Mouse (Mus musculus): ENCODE data around the gene Thbs1. TPM values are rescaled to one million over a fixed set of nuclear protein-coding genes. Genes with fewer than 3 reads are reported as not detected.

Thbs1 gene
- polyA plus RNA-seq, 1 experiment, result 9.8 TPM

DNA sequence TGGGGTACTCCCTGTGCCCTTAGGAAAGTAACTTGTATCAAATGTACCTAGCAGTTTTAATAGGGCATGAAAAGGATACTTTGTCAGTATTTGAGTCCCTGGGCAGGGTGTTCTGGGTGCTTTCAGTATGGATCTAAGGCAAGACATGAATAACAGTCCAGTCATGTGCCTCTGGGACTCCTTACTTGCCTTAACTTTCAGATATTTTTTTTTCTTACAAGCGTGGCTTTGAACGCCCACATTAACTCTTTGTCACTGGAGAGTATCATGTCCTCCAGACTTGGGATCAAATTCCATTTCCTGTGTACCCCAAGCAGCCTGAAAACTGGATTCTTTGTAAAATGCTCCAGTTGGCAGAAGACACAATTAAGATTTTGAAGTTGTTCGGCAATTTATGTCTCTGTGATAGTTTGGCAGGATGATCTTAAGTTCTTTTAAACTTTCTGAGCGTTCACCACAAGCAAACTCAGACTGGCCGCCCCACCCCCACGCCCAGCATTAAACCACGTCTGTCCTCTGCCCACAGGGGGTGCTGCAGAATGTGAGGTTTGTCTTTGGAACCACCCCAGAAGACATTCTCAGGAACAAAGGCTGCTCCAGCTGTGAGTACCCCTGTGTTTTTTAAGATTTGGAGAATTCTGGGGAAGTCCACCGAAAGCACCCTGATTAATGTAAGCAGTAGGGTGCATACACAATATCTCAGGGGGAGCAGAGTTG, 2.3 kb downstream of the Thbs1 start:
- WGBS, result 61% methylated on average over 8 of the region's 8 CpGs
- Histone ChIP-seq H3K27me3 (ENCODE audit: control insufficient read depth, insufficient read depth, low read length) (no peaks in the 10 kb centered on the region), H3K36me3 (ENCODE audit: control insufficient read depth, insufficient read depth, low read length) (peaks cover 11% of the 10 kb centered on the region), H3K4me1 (ENCODE audit: control insufficient read depth, insufficient read depth, insufficient read length, low read length) (peaks cover 11% of the 10 kb centered on the region; the same call in 1 of the 2 replicates), H3K4me3 (ENCODE audit: low read depth, low read length) (peak overlapping the region; percentile 4; the same call in 1 of the 2 replicates), H3K27ac (ENCODE audit: insufficient read depth, low read depth, low read length) (no peak overlapping the region)
- TF ChIP-seq POLR2A (IDR thresholded peaks at IDR 0.05; ENCODE audit: low read depth, low read length), result no peak
- TF ChIP-seq CTCF (IDR thresholded peaks at IDR 0.05; ENCODE audit: extremely low read depth, insufficient read length, insufficient replicate concordance, low read depth, low read length), result 0 out of 2 replicates have a peak, but pooled peaks have one; percentile 6

DNA sequence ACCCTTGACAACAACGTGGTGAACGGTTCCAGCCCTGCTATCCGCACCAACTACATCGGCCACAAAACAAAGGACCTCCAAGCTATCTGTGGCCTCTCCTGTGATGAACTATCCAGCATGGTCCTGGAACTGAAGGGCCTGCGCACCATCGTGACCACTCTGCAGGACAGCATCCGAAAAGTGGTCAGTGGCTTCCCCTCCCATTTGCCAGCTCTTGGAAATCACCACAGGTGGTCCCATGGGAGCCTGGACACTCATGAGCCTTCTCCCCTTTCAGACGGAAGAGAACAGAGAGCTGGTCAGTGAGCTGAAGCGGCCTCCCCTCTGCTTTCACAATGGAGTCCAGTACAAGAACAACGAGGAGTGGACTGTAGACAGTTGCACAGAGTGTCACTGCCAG, 3.0 kb downstream of the Thbs1 start:
- H3K4me1 ChIP-seq (ENCODE audit: control insufficient read depth, insufficient read depth, insufficient read length, low read length), result peaks cover 9% of the 10 kb centered on the region; the same call in 1 of the 2 replicates
- peaks cover 11% of the 10 kb centered on the region for H3K36me3 ChIP-seq (ENCODE audit: control insufficient read depth, insufficient read depth, low read length)
- TF ChIP-seq CTCF (IDR thresholded peaks at IDR 0.05; ENCODE audit: extremely low read depth, insufficient read length, insufficient replicate concordance, low read depth, low read length) (no peak), POLR2A (IDR thresholded peaks at IDR 0.05; ENCODE audit: low read depth, low read length) (no peak)
- H3K27ac ChIP-seq (ENCODE audit: insufficient read depth, low read depth, low read length), result no peak overlapping the region
- no peaks in the 10 kb centered on the region for H3K27me3 ChIP-seq (ENCODE audit: control insufficient read depth, insufficient read depth, low read length)
- WGBS, result 79% methylated on average over 10 of the region's 10 CpGs
- H3K4me3 ChIP-seq (ENCODE audit: low read depth, low read length), result peak overlapping the region; percentile 36

DNA sequence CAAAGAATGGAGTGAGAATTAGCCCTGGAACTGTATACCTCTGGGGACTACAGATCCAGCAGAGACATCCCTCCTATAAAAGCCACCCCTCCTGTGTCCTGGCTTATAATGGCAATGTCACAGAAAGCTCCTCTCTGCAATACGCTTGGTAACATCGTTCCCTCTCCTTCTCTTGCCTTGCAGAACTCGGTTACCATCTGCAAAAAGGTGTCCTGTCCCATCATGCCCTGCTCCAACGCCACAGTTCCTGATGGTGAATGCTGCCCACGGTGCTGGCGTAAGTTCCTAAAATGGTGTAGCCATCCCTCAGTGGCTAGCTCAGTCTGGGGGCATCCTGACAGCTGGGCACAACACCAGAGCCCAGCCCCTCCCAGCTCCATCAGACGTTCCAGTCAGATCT, 4.0 kb downstream of the Thbs1 start:
- Histone ChIP-seq H3K27ac (ENCODE audit: insufficient read depth, low read depth, low read length) (no peak overlapping the region), H3K4me3 (ENCODE audit: low read depth, low read length) (no peak overlapping the region), H3K4me1 (ENCODE audit: control insufficient read depth, insufficient read depth, insufficient read length, low read length) (peaks cover 4% of the 10 kb centered on the region; the same call in 1 of the 2 replicates), H3K36me3 (ENCODE audit: control insufficient read depth, insufficient read depth, low read length) (peaks cover 14% of the 10 kb centered on the region), H3K27me3 (ENCODE audit: control insufficient read depth, insufficient read depth, low read length) (no peaks in the 10 kb centered on the region)
- TF ChIP-seq POLR2A (IDR thresholded peaks at IDR 0.05; ENCODE audit: low read depth, low read length) (no peak), CTCF (IDR thresholded peaks at IDR 0.05; ENCODE audit: extremely low read depth, insufficient read length, insufficient replicate concordance, low read depth, low read length) (no peak)
- WGBS, result 77% methylated on average over 7 of the region's 7 CpGs

DNA sequence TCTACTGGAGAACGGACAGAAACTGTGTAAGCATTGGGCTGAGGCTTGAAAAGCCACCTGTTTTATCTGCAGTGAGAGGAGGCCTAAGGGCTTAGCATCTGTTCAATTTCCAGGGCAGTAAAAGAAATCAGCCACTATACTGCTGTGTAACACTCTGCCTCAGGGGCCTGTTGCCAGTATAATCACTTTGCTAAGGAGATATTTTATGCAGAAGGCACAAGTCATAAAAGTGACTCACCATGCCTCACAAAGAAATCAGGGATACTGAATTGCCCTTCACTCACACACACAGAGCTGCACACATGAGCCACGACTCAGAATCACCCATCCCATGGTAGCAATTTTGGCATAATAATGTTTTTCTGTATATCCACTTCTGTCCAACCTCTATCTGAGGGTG, 4.5 kb downstream of the Thbs1 start:
- H3K4me1 ChIP-seq (ENCODE audit: control insufficient read depth, insufficient read depth, insufficient read length, low read length), result peaks cover 4% of the 10 kb centered on the region; the same call in 1 of the 2 replicates
- 29% methylated on average over 2 of the region's 2 CpGs for whole genome bisulfite sequencing
- peaks cover 14% of the 10 kb centered on the region for H3K36me3 ChIP-seq (ENCODE audit: control insufficient read depth, insufficient read depth, low read length)
- H3K4me3 ChIP-seq (ENCODE audit: low read depth, low read length), result no peak overlapping the region
- TF ChIP-seq CTCF (IDR thresholded peaks at IDR 0.05; ENCODE audit: extremely low read depth, insufficient read length, insufficient replicate concordance, low read depth, low read length), result no peak
- no peak for TF ChIP-seq POLR2A (IDR thresholded peaks at IDR 0.05; ENCODE audit: low read depth, low read length)
- no peaks in the 10 kb centered on the region for H3K27me3 ChIP-seq (ENCODE audit: control insufficient read depth, insufficient read depth, low read length)
- H3K27ac ChIP-seq (ENCODE audit: insufficient read depth, low read depth, low read length), result no peak overlapping the region

DNA sequence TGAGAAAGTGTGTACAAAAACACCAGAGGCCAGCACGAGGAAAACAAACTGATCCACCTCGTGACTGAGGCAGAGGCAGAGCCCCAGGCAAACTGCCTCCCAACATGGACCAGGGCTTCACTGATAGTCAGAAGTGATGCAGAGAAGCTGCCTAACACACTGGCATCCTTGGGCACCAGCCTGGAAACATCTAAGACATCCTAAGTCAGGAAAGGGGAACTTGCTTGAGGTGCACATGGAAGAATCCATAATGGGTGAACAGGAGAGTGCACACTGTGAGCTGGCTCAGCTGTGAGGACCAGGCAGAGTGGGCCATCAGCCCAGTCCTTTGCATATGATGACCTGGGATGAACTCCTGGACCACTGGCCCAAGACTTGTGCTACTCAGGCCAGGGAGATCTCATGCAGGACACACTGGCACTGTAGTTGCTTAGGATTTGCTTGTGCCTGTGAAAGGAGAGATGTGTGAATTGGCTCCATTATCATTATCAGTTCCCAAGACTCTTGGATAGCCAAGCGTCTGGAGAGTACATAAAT, 5.1 kb downstream of the Thbs1 start:
- 70% methylated on average over 3 of the region's 3 CpGs for WGBS
- Histone ChIP-seq H3K27ac (ENCODE audit: insufficient read depth, low read depth, low read length) (no peak overlapping the region), H3K27me3 (ENCODE audit: control insufficient read depth, insufficient read depth, low read length) (no peaks in the 10 kb centered on the region), H3K4me1 (ENCODE audit: control insufficient read depth, insufficient read depth, insufficient read length, low read length) (peaks cover 3% of the 10 kb centered on the region; the same call in 1 of the 2 replicates), H3K4me3 (ENCODE audit: low read depth, low read length) (no peak overlapping the region), H3K36me3 (ENCODE audit: control insufficient read depth, insufficient read depth, low read length) (peaks cover 15% of the 10 kb centered on the region)
- TF ChIP-seq CTCF (IDR thresholded peaks at IDR 0.05; ENCODE audit: extremely low read depth, insufficient read length, insufficient replicate concordance, low read depth, low read length) (no peak), POLR2A (IDR thresholded peaks at IDR 0.05; ENCODE audit: low read depth, low read length) (no peak)

DNA sequence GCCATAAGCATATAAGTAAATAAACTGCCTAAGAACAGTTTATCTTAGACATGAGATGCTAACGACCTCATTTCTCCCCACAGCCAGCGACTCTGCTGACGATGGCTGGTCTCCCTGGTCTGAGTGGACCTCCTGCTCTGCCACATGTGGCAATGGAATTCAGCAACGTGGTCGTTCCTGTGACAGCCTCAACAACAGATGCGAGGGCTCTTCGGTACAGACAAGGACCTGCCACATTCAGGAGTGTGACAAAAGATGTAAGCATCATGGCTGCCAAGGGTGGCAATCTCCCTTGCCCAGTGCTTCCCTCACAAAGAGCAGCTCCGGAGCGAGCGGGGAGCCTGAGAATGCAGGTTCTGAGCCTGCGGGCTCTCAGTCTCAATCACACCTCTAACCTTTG, 5.7 kb downstream of the Thbs1 start:
- Histone ChIP-seq H3K27ac (ENCODE audit: insufficient read depth, low read depth, low read length) (no peak overlapping the region), H3K27me3 (ENCODE audit: control insufficient read depth, insufficient read depth, low read length) (no peaks in the 10 kb centered on the region), H3K4me3 (ENCODE audit: low read depth, low read length) (no peak overlapping the region), H3K4me1 (ENCODE audit: control insufficient read depth, insufficient read depth, insufficient read length, low read length) (peaks cover 1% of the 10 kb centered on the region; the same call in 1 of the 2 replicates), H3K36me3 (ENCODE audit: control insufficient read depth, insufficient read depth, low read length) (peaks cover 15% of the 10 kb centered on the region)
- TF ChIP-seq POLR2A (IDR thresholded peaks at IDR 0.05; ENCODE audit: low read depth, low read length), result no peak
- no peak for TF ChIP-seq CTCF (IDR thresholded peaks at IDR 0.05; ENCODE audit: extremely low read depth, insufficient read length, insufficient replicate concordance, low read depth, low read length)
- 69% methylated on average over 11 of the region's 11 CpGs for WGBS

DNA sequence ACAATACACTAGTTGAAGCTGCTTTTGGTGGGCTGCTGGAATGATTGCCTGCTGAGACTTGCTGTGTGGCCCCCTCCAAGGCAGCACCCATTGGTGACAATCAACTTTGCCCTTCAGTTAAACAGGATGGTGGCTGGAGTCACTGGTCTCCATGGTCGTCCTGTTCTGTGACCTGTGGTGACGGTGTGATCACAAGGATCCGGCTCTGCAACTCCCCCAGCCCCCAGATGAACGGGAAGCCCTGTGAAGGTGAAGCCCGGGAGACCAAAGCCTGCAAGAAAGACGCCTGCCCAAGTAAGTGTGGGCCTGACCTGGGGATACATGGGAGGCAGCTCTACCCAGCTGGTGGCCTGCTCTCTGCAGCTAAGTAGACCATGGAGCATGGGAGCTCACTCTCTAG, 6.4 kb downstream of the Thbs1 start:
- TF ChIP-seq POLR2A (IDR thresholded peaks at IDR 0.05; ENCODE audit: low read depth, low read length) (no peak), CTCF (IDR thresholded peaks at IDR 0.05; ENCODE audit: extremely low read depth, insufficient read length, insufficient replicate concordance, low read depth, low read length) (no peak)
- Histone ChIP-seq H3K27me3 (ENCODE audit: control insufficient read depth, insufficient read depth, low read length) (no peaks in the 10 kb centered on the region), H3K36me3 (ENCODE audit: control insufficient read depth, insufficient read depth, low read length) (peaks cover 15% of the 10 kb centered on the region), H3K4me3 (ENCODE audit: low read depth, low read length) (no peak overlapping the region), H3K27ac (ENCODE audit: insufficient read depth, low read depth, low read length) (no peak overlapping the region), H3K4me1 (ENCODE audit: control insufficient read depth, insufficient read depth, insufficient read length, low read length) (peaks cover 1% of the 10 kb centered on the region; the same call in 1 of the 2 replicates)
- 85% methylated on average over 6 of the region's 6 CpGs for WGBS
